Mouse (Mus musculus): Measurements from ENCODE around the gene Slc35b2. TPM values are rescaled to one million over a fixed set of nuclear protein-coding genes. Genes with fewer than 3 reads are reported as not detected.

The Slc35b2 gene
- polyA plus RNA-seq, 1 experiment: 22.7 TPM

- no peak overlapping the region for H3K4me3 ChIP-seq (replicated peaks; ENCODE audit: control insufficient read depth, low read depth, low read length)
- H3K4me1 ChIP-seq (ENCODE audit: control insufficient read depth, insufficient read depth, low read length): no peaks in the 10 kb centered on the region
- WGBS: 5% methylated on average over 58 of the region's 68 CpGs
- TF ChIP-seq POLR2A (IDR thresholded peaks at IDR 0.05; ENCODE audit: borderline replicate concordance, control insufficient read depth, low read depth, low read length) (no peak), CTCF (IDR thresholded peaks at IDR 0.05; ENCODE audit: control insufficient read depth, insufficient read depth, low read length) (no peak)
- no peak overlapping the region for H3K27ac ChIP-seq (ENCODE audit: control insufficient read depth, insufficient read depth, low read depth, low read length, poor library complexity)
These were observed 14.8 kb upstream of the Slc35b2 start for GRCm38 (mm10) chr17:45548541-45549512.

GRCm38 (mm10) chr17:45549617-45550181 is 14.0 kb upstream of the Slc35b2 start, which contains the start of gene Tmem151b:
Gene Tmem151b, minus strand, starts transcription at chr17:45549677.
- no peak within 1 kb of the TSS for H3K4me3 ChIP-seq (replicated peaks; ENCODE audit: control insufficient read depth, low read depth, low read length)
- no peak within 1 kb of the TSS for H3K27ac ChIP-seq (ENCODE audit: control insufficient read depth, insufficient read depth, low read depth, low read length, poor library complexity)
- TF ChIP-seq CTCF (IDR thresholded peaks at IDR 0.05; ENCODE audit: control insufficient read depth, insufficient read depth, low read length): no peak
- WGBS: 4% methylated on average over 27 of the region's 29 CpGs
- no peaks in the 10 kb centered on the region; the same call in 1 of the 2 replicates for H3K4me1 ChIP-seq (ENCODE audit: control insufficient read depth, insufficient read depth, low read length)

- H3K27ac ChIP-seq (ENCODE audit: control insufficient read depth, insufficient read depth, low read depth, low read length, poor library complexity): no peak overlapping the region
- WGBS: 48% methylated on average over 5 of the region's 5 CpGs
- TF ChIP-seq CTCF (IDR thresholded peaks at IDR 0.05; ENCODE audit: control insufficient read depth, insufficient read depth, low read length) (no peak), POLR2A (IDR thresholded peaks at IDR 0.05; ENCODE audit: borderline replicate concordance, control insufficient read depth, low read depth, low read length) (no peak)
These were observed 13.4 kb upstream of the Slc35b2 start for GRCm38 (mm10) chr17:45550253-45550652.

GRCm38 (mm10) chr17:45551249-45551796 is 12.4 kb upstream of the Slc35b2 start:
- Histone ChIP-seq H3K4me3 (replicated peaks; ENCODE audit: control insufficient read depth, low read depth, low read length) (no peak overlapping the region), H3K4me1 (ENCODE audit: control insufficient read depth, insufficient read depth, low read length) (no peaks in the 10 kb centered on the region; the same call in 1 of the 2 replicates), H3K27ac (ENCODE audit: control insufficient read depth, insufficient read depth, low read depth, low read length, poor library complexity) (no peak overlapping the region)
- TF ChIP-seq POLR2A (IDR thresholded peaks at IDR 0.05; ENCODE audit: borderline replicate concordance, control insufficient read depth, low read depth, low read length): no peak
- TF ChIP-seq CTCF (IDR thresholded peaks at IDR 0.05; ENCODE audit: control insufficient read depth, insufficient read depth, low read length): no peak
- 70% methylated on average over 7 of the region's 7 CpGs for WGBS

More at GRCm38 (mm10) chr17:45550253-45550652, 13.4 kb upstream of the Slc35b2 start:
- no peaks in the 10 kb centered on the region; the same call in 1 of the 2 replicates for H3K4me1 ChIP-seq (ENCODE audit: control insufficient read depth, insufficient read depth, low read length)
- no peak overlapping the region for H3K4me3 ChIP-seq (replicated peaks; ENCODE audit: control insufficient read depth, low read depth, low read length)

GRCm38 (mm10) chr17:45551816-45552451 is 11.7 kb upstream of the Slc35b2 start:
- H3K27ac ChIP-seq (ENCODE audit: control insufficient read depth, insufficient read depth, low read depth, low read length, poor library complexity): no peak overlapping the region
- TF ChIP-seq CTCF (IDR thresholded peaks at IDR 0.05; ENCODE audit: control insufficient read depth, insufficient read depth, low read length): peak; percentile 88
- TF ChIP-seq POLR2A (IDR thresholded peaks at IDR 0.05; ENCODE audit: borderline replicate concordance, control insufficient read depth, low read depth, low read length): no peak
- no peak overlapping the region for H3K4me3 ChIP-seq (replicated peaks; ENCODE audit: control insufficient read depth, low read depth, low read length)
- H3K4me1 ChIP-seq (ENCODE audit: control insufficient read depth, insufficient read depth, low read length): no peaks in the 10 kb centered on the region; the same call in 1 of the 2 replicates
- 6% methylated on average over 8 of the region's 8 CpGs for WGBS

- TF ChIP-seq POLR2A (IDR thresholded peaks at IDR 0.05; ENCODE audit: borderline replicate concordance, control insufficient read depth, low read depth, low read length): no peak
- TF ChIP-seq CTCF (IDR thresholded peaks at IDR 0.05; ENCODE audit: control insufficient read depth, insufficient read depth, low read length): no peak
- WGBS: 82% methylated on average over 3 of the region's 3 CpGs
- H3K27ac ChIP-seq (ENCODE audit: control insufficient read depth, insufficient read depth, low read depth, low read length, poor library complexity): no peak overlapping the region
- no peaks in the 10 kb centered on the region; the same call in 1 of the 2 replicates for H3K4me1 ChIP-seq (ENCODE audit: control insufficient read depth, insufficient read depth, low read length)
- H3K4me3 ChIP-seq (replicated peaks; ENCODE audit: control insufficient read depth, low read depth, low read length): no peak overlapping the region
These were observed 10.6 kb upstream of the Slc35b2 start for GRCm38 (mm10) chr17:45553065-45553464.

- Histone ChIP-seq H3K4me3 (replicated peaks; ENCODE audit: control insufficient read depth, low read depth, low read length) (no peak overlapping the region), H3K27ac (ENCODE audit: control insufficient read depth, insufficient read depth, low read depth, low read length, poor library complexity) (no peak overlapping the region), H3K4me1 (ENCODE audit: control insufficient read depth, insufficient read depth, low read length) (no peaks in the 10 kb centered on the region; the same call in 1 of the 2 replicates)
- TF ChIP-seq POLR2A (IDR thresholded peaks at IDR 0.05; ENCODE audit: borderline replicate concordance, control insufficient read depth, low read depth, low read length) (no peak), CTCF (IDR thresholded peaks at IDR 0.05; ENCODE audit: control insufficient read depth, insufficient read depth, low read length) (no peak)
- 41% methylated on average over 1 of the region's 1 CpGs for WGBS
These were observed 9.3 kb upstream of the Slc35b2 start for GRCm38 (mm10) chr17:45554420-45554819.
